Mouse (Mus musculus) heart, adult 2 months (tissue): ENCODE results near the gene Calhm5. TPM values are rescaled to one million over a fixed set of nuclear protein-coding genes. Genes with fewer than 3 reads are reported as not detected.
A peak's percentile ranks its signal among the peaks of the same experiment; 100 is the strongest.

ENCODE experiments used
- DNase-seq, 2 experiments: peaks; one replicate each; pipeline ENCODE4 v3.0.0; 2021
- H3K27ac ChIP-seq: fragments of 200-600 bp; 2 replicates; pipeline ENCODE4 v1.8.1; 2022
- H3K27me3 ChIP-seq: fragments of 200-500 bp; 2 replicates; pipeline ENCODE4 v1.6.1; 2012; ENCODE audit warnings: mild to moderate bottlenecking, low read length, inconsistent platforms, mixed read lengths; ENCODE audit not compliant: control insufficient read depth, insufficient read depth
- H3K36me3 ChIP-seq: fragments of 200-500 bp; 2 replicates; pipeline ENCODE4 v1.6.1; 2012; ENCODE audit warnings: low read length, inconsistent platforms; ENCODE audit not compliant: control insufficient read depth, insufficient read depth
- H3K4me1 ChIP-seq: fragments of 200-500 bp; 2 replicates; pipeline ENCODE4 v1.6.1; 2011; ENCODE audit warnings: low read length; ENCODE audit not compliant: control insufficient read depth, insufficient read depth
- H3K4me3 ChIP-seq: fragments of 200-600 bp; 2 replicates; pipeline ENCODE4 v1.8.1; 2022
- H3K79me2 ChIP-seq: fragments of 200-500 bp; replicated peaks from 2 replicates; pipeline ENCODE4 v1.6.1; 2012; ENCODE audit warnings: mild to moderate bottlenecking, inconsistent platforms, low read length, moderate library complexity, mixed read lengths; ENCODE audit not compliant: control insufficient read depth, insufficient read depth
- H3K9ac ChIP-seq: fragments of 200-500 bp; 2 replicates; pipeline ENCODE4 v1.6.1; 2012; ENCODE audit warnings: low read depth, mild to moderate bottlenecking, control low read depth, inconsistent platforms, low read length, mixed read lengths
- CTCF ChIP-seq: fragments of 200-600 bp; IDR thresholded peaks from 2 replicates; pipeline ENCODE4 v1.8.1; 2022; ENCODE audit warnings: antibody characterized with exemption, mild to moderate bottlenecking, moderate library complexity
- EP300 ChIP-seq: fragments of 200-500 bp; IDR thresholded peaks from 2 replicates; pipeline ENCODE4 v1.6.1; 2011; ENCODE audit warnings: low read depth, low read length, control low read depth; ENCODE audit not compliant: insufficient read depth
- POLR2A ChIP-seq: fragments of 200-500 bp; IDR thresholded peaks from 2 replicates; pipeline ENCODE4 v1.6.1; 2011; ENCODE audit warnings: mild to moderate bottlenecking, low read depth, low read length, control low read depth; ENCODE audit not compliant: insufficient read depth
- WGBS: fragments of 180-500 bp; shearing (Covaris S2); methylation state at CpG from one replicate; pipeline ENCODE4 v1.1.7; 2018; 5-methylcytosine and 5-hydroxymethylcytosine counted together
- intact Hi-C: fragments of 180-260 bp; cut with DNase I; formaldehyde crosslinking; loops from one replicate; pipeline ENCODE4 v1.15.1; 2025
- polyA plus RNA-seq: library from polyadenylated mRNA; depleted of rRNA; stranded (reverse); fragments of >200 nt; gene quantifications from 2 replicates; pipeline ENCODE4 v1.2.3, GENCODE M21; 2012
- total RNA-seq, 2 experiments: library from RNA; stranded (reverse); gene quantifications; 2 replicates each; pipeline ENCODE4 v1.2.3; 2021

Calhm5 gene
- total and polyA plus RNA-seq, 3 experiments: 0.51 to 0.97 (median 0.75) TPM

DNA sequence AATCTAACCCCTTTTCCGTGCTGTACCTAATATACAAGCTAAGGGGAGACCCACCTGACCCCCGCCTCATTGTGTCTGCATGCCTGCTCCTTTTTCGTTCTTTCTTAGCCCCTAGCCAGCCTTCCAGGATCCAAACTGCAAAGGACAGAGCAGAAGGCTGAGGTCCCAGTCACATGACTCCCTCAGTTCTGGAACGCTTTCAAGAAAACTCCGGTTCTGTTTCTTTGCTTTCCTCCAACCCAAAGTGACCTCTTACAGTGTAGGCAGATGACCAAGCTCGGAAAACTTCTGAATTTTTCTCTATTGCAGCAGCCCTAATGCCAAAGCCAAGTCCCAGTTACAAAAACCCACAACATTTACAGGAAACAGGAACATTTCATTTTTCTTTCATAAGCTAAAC is 32.1 kb upstream of the Calhm5 start:
- Histone ChIP-seq H3K9ac (no peak overlapping the region), H3K27me3 (no peaks in the 10 kb centered on the region), H3K79me2 (no peaks in the 10 kb centered on the region), H3K4me3 (no peak overlapping the region), H3K27ac (peak overlapping the region; percentile 54), H3K4me1 (0 out of 2 replicates have a peak, but pooled peaks cover 1% of the 10 kb centered on the region), H3K36me3 (no peaks in the 10 kb centered on the region)
- peak; percentile 41 to 49 for DNase-seq
- TF ChIP-seq POLR2A (no peak), CTCF (no peak), EP300 (no peak)
- WGBS: 53% methylated on average over 6 of the region's 6 CpGs
- intact Hi-C loops: no loop called here

DNA sequence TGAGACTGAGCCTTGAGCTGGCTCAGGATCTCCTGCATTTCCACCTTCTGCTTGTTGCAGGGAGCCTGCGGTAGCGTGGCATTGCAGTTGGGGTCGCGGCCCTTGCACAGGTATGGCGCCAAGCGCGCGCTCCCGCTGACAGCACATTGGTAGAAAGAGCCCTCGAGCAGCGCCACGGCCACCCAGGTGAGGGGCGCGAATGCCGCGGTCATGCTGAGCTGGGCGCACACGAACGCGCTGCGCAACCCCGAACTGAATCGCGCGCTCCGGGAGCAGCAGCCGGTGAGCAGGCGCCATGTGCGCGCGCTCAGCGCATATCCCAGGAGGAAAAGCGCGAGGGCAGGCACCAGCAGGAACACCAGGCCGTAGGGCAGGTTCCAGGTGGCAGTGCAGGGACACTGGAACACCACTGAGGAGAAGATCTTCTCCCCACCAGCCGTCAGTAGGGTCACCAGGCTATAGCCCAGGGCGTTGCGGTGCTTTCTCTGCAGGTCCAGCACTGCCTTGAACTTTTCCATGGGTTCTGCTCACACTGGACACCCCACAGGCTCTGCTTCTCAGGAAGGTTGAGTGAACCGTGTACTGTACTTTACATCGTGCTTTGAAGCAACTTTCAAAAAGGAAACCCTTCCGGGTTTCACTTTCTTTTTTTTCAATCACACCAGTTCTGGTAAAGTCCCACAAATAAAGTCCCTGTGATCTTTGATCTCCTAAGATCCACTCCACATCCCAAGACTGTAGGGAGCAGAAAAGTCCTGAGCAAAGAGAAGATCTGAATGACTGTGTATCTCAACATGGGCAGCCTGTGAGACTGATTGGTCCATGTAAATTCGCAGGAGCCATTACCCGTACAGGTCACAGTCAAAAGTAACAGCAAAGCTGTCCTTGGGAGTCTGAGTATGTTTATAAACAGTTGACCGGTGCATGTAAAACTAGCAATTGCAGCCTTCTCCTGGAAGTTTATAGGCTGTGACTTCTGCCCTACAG is 31.4 kb upstream of the Calhm5 start, which contains the start of gene Calhm6:
Calhm6 (minus strand) TSS at position 593 of the 987 bp plus-strand sequence.
- Histone ChIP-seq H3K4me1 (0 out of 2 replicates have a peak, but pooled peaks cover 1% of the 10 kb centered on the region), H3K4me3 (peak within 1 kb of the TSS; percentile 52), H3K36me3 (no peaks in the 10 kb centered on the region), H3K27me3 (no peaks in the 10 kb centered on the region), H3K9ac (peak within 1 kb of the TSS; percentile 67), H3K27ac (peak within 1 kb of the TSS; percentile 54), H3K79me2 (no peaks in the 10 kb centered on the region)
- TF ChIP-seq CTCF: no peak
- WGBS: 12% methylated on average over 44 of the region's 44 CpGs
- intact Hi-C loops: no loop called here
- DNase-seq: peak; percentile 50 to 60

DNA sequence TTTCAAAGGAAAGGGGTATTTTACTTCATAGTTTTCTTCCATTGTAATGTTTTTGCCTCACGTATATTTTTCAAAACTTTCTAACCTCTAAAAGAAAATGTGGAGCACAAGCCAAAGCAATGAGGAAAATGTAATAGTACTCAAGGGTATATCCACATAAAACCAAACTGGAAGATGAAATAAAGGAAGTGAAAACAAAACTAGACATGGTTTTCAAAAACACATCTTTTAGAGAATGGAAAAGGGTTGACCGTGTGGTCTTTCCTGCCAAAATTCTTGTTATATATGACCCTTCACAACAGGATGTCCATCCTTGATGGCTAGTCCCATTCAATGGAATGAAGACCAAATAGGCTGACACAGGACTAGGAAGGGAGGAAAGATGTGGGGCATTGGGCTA is 22.1 kb upstream of the Calhm5 start:
- no peak overlapping the region for H3K4me3 ChIP-seq
- intact Hi-C loops: no loop called here
- 70% methylated on average over 2 of the region's 2 CpGs for WGBS
- no peak for TF ChIP-seq POLR2A
- no peaks in the 10 kb centered on the region for H3K79me2 ChIP-seq
- H3K27me3 ChIP-seq: no peaks in the 10 kb centered on the region
- no peaks in the 10 kb centered on the region for H3K36me3 ChIP-seq
- no peak overlapping the region for H3K9ac ChIP-seq
- H3K27ac ChIP-seq: no peak overlapping the region
- no peaks in the 10 kb centered on the region for H3K4me1 ChIP-seq
- no peak for DNase-seq

DNA sequence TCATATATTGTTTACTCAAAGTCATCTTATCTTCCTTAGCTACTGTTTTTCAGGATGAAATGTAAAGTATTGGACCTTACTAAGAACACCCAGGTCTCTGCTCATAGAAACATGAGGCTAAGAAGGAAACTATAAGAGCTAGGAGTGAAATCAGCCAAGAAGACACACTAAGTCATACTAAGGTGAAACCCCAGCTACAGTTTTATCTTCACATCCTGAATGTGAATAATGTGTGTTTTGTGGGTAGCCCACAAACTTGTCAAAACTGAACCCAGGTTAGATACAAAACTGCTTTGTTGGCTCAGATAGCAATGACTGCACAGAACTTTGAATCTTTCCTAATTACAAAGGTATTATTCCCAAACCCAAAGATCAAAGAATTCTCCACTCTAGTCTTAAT is 21.5 kb upstream of the Calhm5 start:
- Histone ChIP-seq H3K27ac (no peak overlapping the region), H3K79me2 (no peaks in the 10 kb centered on the region), H3K4me1 (no peaks in the 10 kb centered on the region), H3K4me3 (no peak overlapping the region), H3K27me3 (no peaks in the 10 kb centered on the region), H3K36me3 (no peaks in the 10 kb centered on the region), H3K9ac (no peak overlapping the region)
- no peak for DNase-seq
- TF ChIP-seq POLR2A (no peak), CTCF (no peak), EP300 (no peak)
- intact Hi-C loops: no loop called here

DNA sequence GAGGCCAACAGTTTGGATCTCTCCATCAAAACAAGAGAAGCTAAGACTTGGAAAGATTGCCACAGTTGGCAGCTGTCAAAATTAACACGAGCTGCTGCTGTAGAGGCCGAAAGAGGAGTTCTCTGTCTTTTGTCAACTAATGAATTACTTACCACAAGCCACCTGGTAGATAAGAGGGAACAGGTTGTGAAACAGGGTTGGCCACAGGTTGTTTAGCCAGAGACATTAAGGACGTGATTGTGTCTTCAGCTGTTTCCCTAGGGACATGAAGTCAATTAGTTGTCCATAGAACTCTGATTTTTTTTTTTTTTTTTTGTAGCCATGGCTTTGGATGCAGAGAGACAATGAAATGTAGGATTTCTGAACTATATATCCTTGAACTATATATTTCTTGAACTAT is 20.8 kb upstream of the Calhm5 start:
- H3K27ac ChIP-seq: no peak overlapping the region
- intact Hi-C loops: no loop called here
- H3K27me3 ChIP-seq: no peaks in the 10 kb centered on the region
- no peak for DNase-seq
- no peaks in the 10 kb centered on the region for H3K79me2 ChIP-seq
- WGBS: 53% methylated on average over 3 of the region's 3 CpGs
- no peak overlapping the region for H3K4me3 ChIP-seq
- no peak overlapping the region for H3K9ac ChIP-seq
- no peaks in the 10 kb centered on the region for H3K4me1 ChIP-seq
- no peak for TF ChIP-seq EP300
- TF ChIP-seq POLR2A: no peak
- no peak for TF ChIP-seq CTCF
- H3K36me3 ChIP-seq: no peaks in the 10 kb centered on the region

DNA sequence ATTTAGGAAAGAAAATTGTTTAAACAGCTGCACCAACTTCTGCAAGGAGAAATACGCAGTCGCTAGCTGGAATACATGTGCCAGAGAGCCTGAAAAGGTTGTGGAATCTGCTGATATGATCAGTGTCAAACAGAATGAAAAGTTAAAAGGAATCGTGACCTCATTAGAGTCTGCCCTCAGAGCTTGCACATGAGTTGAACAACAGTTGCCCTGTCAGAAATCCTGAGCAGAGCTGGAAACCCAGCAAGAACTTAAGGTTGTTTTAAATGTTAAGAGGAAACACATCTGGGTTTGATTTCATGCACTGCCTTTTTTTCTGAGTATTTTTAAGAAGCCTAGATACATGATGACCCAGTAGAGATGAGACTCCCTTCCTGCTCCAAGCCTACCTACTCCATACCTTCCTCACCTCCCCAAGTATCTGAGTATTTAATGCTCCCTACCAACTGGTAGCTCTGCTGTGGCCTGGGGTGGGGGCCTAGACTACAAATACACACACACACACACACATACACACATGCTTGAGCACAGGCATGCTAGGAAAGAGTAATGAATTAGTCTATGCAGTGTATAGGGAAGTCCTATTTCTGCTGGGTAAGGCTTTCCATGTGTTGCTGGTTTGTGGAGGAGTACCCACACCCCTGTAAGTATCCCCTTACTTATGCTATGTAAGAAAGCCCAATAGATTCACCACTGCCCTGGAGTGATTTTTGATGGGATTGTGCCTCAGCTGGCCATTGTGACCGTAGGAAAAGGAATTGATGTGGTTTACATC is 15.8 kb upstream of the Calhm5 start:
- Histone ChIP-seq H3K36me3 (no peaks in the 10 kb centered on the region), H3K27me3 (no peaks in the 10 kb centered on the region), H3K4me1 (no peaks in the 10 kb centered on the region), H3K79me2 (no peaks in the 10 kb centered on the region), H3K27ac (no peak overlapping the region), H3K4me3 (no peak overlapping the region), H3K9ac (no peak overlapping the region)
- intact Hi-C loops: no loop called here
- no peak for DNase-seq
- no peak for TF ChIP-seq POLR2A
- no peak for TF ChIP-seq CTCF
- TF ChIP-seq EP300: no peak
- 63% methylated on average over 4 of the region's 4 CpGs for WGBS
